Mouse (Mus musculus) forebrain, embryonic 14.5 days (tissue): Measurements from ENCODE around the gene B3galt4. TPM values are rescaled to one million over a fixed set of nuclear protein-coding genes. Genes with fewer than 3 reads are reported as not detected.

Experiments used
- polyA plus RNA-seq: library from polyadenylated mRNA; unstranded; fragments of >200 nt; fragmentation: Nextera tagmentation; extraction: Ambion mirVana; gene quantifications from 2 replicates; pipeline ENCODE4 v1.2.1, GENCODE M21; 2014

The B3galt4 gene
- polyA plus RNA-seq, 1 experiment from 2014 or later, result 6.0 TPM

Other genes starting within 250 kb of the B3galt4 start
- 63.9 TPM in 2 replicates for gene March2, start 232.8 kb downstream of the B3galt4 start, polyA plus RNA-seq
- 340 and 341 TPM in 2 replicates for gene Rab11b, start 191.0 kb downstream of the B3galt4 start, polyA plus RNA-seq
- 15.2 and 15.8 TPM in 2 replicates for gene Angptl4, start 169.7 kb downstream of the B3galt4 start, polyA plus RNA-seq
- 35.6 and 37.2 TPM in 2 replicates for gene Kank3, start 141.0 kb downstream of the B3galt4 start, polyA plus RNA-seq
- gene Rps28, start 126.9 kb downstream of the B3galt4 start, polyA plus RNA-seq, result 624 and 885 TPM in 2 replicates
- 461 and 608 TPM in 2 replicates for gene Ndufa7, start 126.9 kb downstream of the B3galt4 start, polyA plus RNA-seq
- 66.8 and 86.0 TPM in 2 replicates for gene Cd320, start 108.4 kb downstream of the B3galt4 start, polyA plus RNA-seq
- gene Gm7029, start 77.7 kb downstream of the B3galt4 start, polyA plus RNA-seq, result not detected in 2 replicates
- gene Kifc1, start 60.8 kb downstream of the B3galt4 start, polyA plus RNA-seq, result 3.8 and 4.6 TPM in 2 replicates
- 0.28 TPM in 1 of 2 replicates, not detected in the other for gene Platr17, start 46.4 kb downstream of the B3galt4 start, polyA plus RNA-seq
- gene Daxx, start 42.1 kb downstream of the B3galt4 start, polyA plus RNA-seq, result 43.3 and 48.0 TPM in 2 replicates
- gene Tapbp, start 35.6 kb downstream of the B3galt4 start, polyA plus RNA-seq, result 14.1 and 17.7 TPM in 2 replicates
- gene Zbtb22, start 35.6 kb downstream of the B3galt4 start, polyA plus RNA-seq, result 12.3 and 12.6 TPM in 2 replicates
- 27.2 and 36.0 TPM in 2 replicates for gene Rgl2, start 21.9 kb downstream of the B3galt4 start, polyA plus RNA-seq
- gene Pfdn6, start 11.1 kb downstream of the B3galt4 start, polyA plus RNA-seq, result 185 and 192 TPM in 2 replicates
- gene Wdr46, start 10.8 kb downstream of the B3galt4 start, polyA plus RNA-seq, result 10.5 and 14.6 TPM in 2 replicates
- 41.6 and 50.4 TPM in 2 replicates for gene Vps52, start 4.3 kb upstream of the B3galt4 start, polyA plus RNA-seq
- gene Rps18, start 4.5 kb upstream of the B3galt4 start, polyA plus RNA-seq, result 1,022 and 1,419 TPM in 2 replicates
- gene H2-K1, start 48.9 kb upstream of the B3galt4 start, polyA plus RNA-seq, result 11.6 and 14.2 TPM in 2 replicates
- 6.7 and 7.4 TPM in 2 replicates for gene Ring1, start 73.2 kb upstream of the B3galt4 start, polyA plus RNA-seq
- 60.2 and 75.4 TPM in 2 replicates for gene H2-Ke6, start 76.6 kb upstream of the B3galt4 start, polyA plus RNA-seq
- gene Slc39a7, start 80.2 kb upstream of the B3galt4 start, polyA plus RNA-seq, result 78.3 and 84.1 TPM in 2 replicates
- 21.4 and 27.7 TPM in 2 replicates for gene Rxrb, start 80.3 kb upstream of the B3galt4 start, polyA plus RNA-seq
- gene Col11a2, start 87.9 kb upstream of the B3galt4 start, polyA plus RNA-seq, result 0.95 and 1.6 TPM in 2 replicates
- 0.22 TPM in 1 of 2 replicates, not detected in the other for gene H2-Oa, start 140.9 kb upstream of the B3galt4 start, polyA plus RNA-seq
- 11.0 and 11.6 TPM in 2 replicates for gene H2-DMa, start 168.1 kb upstream of the B3galt4 start, polyA plus RNA-seq
- gene Brd2, start 171.1 kb upstream of the B3galt4 start, polyA plus RNA-seq, result 118 and 137 TPM in 2 replicates
- gene H2-DMb2, start 191.8 kb upstream of the B3galt4 start, polyA plus RNA-seq, result 0.18 and 0.36 TPM in 2 replicates
- gene H2-DMb1, start 201.6 kb upstream of the B3galt4 start, polyA plus RNA-seq, result 0.66 and 1.2 TPM in 2 replicates
- gene Tap1, start 236.1 kb upstream of the B3galt4 start, polyA plus RNA-seq, result 1.1 and 1.2 TPM in 2 replicates
- 0.58 and 1.0 TPM in 2 replicates for gene Psmb9, start 236.3 kb upstream of the B3galt4 start, polyA plus RNA-seq
- gene Psmb8, start 246.2 kb upstream of the B3galt4 start, polyA plus RNA-seq, result 1.8 and 2.7 TPM in 2 replicates